Mouse (Mus musculus) right cerebral cortex, postnatal 4 days (tissue): ENCODE data around the gene Fkbp8.

Source experiments
- DNase-seq: peaks from one replicate; pipeline ENCODE4 v3.0.0-alpha.2; 2022

Gene Fkbp8

DNA sequence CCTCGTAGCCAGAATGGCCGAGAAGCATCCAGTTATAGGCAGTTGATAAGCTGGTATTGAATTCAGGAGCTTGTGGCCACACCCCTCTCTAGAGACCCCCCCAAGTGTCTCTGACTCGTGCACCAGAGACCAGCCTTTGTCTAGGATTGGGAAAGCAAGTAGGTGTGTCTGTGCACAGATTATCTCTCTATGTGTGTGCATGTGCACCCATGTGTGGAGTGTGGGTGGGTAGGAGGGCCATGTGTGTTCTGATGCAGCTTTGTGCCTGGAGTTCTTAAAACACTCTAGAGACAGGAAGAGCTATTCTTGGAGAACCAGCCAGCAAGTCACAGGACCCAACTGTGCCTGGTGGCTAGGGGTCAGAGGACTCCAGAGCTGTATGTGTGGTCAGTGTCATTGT, 33.0 kb downstream of the Fkbp8 start:
- no peak for DNase-seq

DNA sequence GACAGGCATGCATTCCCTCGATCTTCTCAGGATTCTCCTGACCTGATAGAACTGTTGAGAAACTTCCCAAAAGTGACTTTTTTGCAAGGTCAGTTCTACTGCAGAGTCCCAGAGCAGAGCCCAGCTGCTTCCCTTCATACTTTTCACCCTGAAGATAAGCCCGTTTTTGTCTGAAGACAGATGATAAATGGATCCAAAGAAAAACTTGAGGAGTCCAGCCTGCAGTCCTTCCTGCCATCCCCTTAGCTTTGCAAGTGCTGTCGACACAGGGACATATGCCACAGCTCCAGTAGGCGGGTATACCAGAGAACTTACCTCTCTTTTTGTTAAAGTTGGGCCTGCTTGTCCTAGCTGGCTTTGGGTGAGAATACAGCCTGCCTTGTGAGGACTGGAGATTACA, 33.8 kb downstream of the Fkbp8 start:
- no peak for DNase-seq

DNA sequence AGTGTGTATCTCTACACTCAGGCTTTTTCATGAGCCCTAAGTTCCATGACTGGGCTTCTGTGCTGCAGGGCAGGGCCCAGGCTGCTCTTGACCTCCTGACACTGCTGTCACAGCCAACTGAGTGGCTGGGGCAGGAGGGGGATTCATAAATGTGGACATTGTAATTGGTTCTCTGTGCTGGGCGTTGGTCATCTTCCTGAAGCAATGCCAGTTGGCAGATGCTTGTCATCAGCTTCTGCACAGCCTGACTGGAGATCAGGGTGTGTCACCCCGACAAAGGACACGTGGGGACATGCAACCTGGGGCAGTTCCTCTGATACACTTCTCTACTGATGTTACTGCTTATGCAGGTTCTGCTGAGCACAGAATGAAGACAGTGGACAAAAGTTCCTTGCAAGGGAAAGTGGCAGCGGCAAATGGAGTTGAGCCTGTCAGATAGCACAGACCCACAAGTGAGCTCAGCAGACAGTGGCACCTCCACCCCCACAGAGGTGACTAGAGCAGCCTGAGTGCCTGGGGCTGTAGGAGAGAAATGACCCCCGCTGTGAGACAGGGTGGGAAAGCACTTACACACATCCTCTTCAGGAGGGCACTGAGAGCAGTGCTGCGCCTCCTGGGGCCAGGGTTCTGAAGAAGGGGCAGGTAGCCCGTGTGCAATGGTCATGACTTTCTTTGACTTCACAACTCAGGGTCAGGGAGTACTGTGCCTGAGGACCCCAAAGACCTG, 34.4 kb downstream of the Fkbp8 start:
- no peak for DNase-seq

DNA sequence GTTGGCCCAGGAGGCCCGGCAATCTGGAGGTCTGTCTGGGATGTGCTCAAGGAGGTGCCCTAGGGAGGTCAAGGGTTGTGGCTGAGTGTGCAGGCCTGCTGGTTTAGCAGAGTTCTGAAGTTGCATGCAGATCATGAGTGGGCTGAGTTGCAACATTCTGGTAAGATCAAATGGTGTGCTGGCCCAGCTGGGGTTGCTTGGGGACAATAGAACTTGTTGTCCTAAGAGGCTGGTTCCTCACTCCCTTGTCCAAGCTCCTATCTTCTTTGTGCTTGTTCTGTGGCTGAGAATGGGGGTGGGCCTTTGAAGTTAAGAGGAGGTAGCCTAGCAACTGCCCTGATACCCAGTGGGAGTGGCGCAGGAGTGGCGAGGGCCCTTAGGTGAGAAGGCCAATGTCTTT, 35.3 kb downstream of the Fkbp8 start:
- DNase-seq, result no peak

DNA sequence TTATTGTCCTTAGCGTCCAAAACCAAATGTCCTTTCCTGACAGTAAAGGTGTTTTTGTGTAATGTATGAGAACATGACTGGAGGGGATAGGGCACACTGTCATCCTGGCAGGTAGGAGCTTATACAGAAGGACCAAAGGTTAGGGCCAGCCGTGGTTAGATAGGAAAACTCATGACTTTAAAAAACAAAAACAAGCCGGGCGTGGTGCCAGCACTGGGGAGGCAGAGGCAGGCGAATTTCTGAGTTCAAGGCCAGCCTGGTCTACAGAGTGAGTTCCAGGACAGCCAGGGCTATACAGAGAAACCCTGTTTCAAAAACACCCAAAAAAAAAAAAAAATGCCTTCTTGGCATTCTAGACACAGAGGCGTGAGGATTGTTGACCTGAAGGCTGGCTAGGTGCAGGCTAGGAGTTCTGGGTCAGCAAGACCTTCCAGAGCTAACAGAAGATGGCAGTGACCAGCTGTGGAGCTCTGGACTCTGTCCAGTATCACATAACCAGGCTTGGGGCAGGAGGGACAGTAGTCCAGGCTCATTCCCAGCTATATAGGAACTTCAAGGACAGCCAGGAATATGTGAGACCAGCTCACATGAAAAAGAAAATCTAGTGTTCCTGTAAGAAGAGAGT, 36.4 kb downstream of the Fkbp8 start:
- DNase-seq, result no peak

DNA sequence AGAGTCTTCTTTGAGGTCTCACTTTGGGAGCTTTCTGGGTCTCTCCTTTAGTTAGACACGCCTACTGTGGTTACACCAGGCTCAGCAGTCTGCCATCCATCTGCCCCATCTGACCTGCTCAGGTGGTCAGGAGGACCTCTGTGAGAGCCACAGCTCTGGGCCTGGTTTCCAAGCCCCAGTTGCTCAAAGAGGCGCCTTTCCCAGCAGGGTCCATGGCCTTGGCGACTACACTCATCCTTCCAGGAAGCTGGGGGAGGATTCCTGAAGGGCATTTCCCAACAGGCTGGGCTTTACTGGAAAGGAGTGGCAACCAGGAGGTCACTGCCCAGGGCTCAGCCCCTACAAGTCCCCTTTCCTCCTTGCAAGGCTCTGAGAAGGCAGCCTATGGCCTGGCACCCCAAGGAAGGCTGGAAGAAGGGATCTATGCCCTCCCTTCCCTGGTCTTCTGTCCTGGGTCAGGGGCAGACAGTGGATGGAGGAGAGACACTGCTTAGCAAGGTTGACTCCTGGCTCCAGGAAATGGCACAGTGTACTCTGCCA, 37.2 kb downstream of the Fkbp8 start:
- no peak for DNase-seq

DNA sequence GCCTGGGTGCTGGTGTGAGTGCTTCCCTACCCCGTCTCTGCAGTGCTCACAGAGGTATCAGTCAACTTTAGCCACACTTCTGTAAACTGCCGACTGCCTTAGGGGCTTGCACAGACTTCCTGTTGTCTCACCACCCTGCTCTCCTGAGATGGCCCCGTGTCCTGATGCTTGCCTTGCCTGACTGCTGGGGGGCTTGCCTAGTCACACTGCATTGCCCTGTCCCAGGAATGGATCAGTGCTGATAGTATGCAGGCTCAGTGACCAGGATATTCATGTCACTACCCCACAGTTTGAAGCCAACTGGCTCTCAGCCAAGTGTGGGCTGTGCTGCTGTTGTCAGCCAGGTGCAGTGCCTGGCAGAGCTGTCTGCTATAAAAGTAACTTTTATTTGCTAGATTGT, 38.0 kb downstream of the Fkbp8 start:
- no peak for DNase-seq

DNA sequence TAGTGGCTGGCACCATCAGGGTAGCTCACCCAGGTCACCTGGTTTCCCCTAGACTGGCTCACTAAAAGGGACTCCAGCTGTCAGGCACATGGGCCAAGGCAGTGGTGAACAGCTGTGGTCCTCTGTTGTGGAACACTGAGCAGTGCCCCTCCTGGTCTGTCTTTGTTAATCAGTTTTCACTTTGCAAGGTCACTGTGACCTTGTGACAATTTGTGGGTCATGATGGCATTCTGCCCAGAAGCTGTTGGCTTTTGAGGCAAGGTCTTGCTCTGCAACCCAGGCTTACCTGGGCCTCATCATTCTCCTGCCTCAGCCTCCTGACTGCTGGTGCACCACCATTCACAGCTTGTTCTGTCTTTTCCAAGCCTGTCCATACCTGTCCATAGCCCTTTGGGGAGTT, 42.8 kb downstream of the Fkbp8 start:
- no peak for DNase-seq

DNA sequence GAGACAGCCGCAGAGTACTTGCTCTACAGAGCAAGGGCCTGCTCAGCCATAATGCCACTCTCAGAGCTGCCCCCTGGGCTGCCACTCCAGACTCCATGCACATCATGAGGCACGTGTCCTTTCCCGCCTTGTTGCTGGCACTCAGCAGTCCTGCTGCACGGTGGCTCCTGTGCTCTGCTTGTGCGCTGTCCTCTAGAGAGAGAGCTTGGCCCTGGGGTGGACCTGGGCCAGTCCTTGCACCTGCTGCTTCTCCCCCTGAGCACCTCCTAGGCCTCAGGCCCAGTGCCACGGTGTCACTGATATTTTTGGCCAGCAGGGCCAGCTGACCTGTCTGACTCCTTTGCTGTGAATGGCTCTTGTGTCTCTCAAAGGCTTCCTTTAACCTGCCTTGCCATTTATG, 43.5 kb downstream of the Fkbp8 start:
- no peak for DNase-seq

DNA sequence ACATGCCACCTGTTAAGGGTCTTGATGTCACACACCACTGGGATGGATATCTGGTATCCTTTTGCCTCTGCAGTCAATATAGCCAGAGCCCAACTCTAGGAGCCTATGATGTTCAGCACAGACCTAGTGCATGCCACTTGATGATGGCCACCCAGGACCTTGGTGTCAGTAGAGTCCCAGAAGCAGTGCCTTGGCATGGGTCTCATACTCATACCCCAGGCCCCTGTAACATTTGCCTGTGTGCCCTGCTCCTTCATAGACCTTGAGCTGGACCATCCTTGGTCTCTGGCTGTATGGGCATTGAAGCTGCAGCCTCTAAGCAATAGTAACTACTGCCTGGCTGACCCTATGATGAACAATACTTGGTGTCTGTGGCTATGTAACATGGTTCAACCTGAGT, 46.8 kb downstream of the Fkbp8 start:
- DNase-seq, result no peak

DNA sequence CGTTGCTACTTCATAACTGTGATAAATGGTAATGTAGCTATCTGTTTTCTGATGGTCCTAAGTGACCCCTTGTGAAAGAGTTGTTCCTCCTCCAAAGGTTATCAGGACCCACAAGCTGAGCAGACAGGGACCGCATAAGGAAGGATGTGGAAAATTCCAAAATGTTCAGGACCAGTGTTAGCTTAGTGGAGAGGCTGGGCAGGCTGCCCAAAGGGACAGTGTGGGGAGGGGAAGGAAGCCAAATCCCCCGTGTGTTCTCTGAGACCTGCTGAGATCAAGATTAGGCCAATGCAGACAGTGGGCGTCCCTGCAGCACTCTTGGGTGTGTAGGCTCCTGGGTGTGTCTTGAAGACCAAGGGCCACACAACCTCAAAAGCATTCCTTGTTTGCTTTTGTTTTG, 47.4 kb downstream of the Fkbp8 start:
- DNase-seq, result no peak

DNA sequence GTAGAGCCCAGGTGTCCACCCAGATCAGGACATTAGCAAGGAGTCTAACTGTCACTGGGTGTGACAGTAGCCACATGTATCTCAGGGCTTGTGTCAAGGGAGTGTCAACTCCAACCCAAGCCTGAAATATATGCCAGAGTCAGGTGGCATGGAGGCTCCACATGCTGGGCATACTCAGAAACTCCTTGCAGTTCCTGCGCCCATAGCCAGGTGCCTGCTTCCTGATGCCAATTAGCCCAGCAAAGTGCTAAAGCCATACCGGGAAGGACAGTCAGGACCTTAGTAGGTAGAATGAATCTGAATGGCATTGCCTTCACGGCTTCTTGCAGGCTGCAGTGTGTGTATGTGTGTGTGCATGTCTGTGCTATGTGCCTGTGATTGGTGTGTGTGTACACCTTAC, 49.7 kb downstream of the Fkbp8 start:
- no peak for DNase-seq

DNA sequence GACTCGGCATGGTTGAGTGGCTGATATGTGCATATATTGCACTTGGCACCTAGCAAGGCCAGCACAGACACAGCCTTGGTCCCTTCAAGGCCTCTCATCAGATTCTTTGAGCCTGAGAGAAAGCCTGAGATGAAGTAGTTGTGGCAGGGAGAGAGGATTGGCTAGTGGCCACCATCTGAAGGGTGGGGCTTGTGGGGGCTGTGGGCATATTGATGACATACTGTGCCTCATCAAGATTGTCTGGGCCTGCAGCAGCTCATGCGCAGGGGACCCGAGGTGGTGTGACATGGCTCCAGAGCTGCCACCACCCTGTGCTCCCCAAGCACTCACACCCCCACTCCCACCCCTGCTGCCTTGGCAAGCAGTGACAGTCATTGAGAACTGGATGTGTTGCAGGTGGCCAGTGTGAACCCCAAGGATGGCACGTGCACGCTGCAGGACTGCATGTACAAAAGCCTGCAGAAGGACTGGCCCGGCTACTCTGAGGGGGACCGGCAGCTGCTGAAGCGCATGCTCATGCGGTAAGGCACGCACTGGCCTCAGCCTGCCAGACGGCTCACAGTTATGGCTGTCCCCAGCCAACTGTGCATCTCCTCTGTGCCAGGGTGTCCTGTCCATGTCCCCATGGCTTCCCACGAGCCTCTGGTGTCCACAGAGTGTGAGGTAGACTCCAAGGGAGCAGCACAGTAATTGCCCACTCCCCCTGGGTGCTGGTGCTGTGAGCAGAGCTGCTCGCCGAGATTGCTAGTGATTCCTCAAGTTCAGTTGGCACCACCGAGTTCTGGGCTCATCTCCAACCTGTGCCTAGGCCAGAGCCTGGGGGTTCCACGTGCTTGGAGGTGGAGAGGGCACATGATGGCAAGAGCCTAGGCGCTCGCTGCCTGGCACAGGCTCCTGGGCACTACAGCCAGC, 56.2 kb downstream of the Fkbp8 start:
- DNase-seq, result no peak

DNA sequence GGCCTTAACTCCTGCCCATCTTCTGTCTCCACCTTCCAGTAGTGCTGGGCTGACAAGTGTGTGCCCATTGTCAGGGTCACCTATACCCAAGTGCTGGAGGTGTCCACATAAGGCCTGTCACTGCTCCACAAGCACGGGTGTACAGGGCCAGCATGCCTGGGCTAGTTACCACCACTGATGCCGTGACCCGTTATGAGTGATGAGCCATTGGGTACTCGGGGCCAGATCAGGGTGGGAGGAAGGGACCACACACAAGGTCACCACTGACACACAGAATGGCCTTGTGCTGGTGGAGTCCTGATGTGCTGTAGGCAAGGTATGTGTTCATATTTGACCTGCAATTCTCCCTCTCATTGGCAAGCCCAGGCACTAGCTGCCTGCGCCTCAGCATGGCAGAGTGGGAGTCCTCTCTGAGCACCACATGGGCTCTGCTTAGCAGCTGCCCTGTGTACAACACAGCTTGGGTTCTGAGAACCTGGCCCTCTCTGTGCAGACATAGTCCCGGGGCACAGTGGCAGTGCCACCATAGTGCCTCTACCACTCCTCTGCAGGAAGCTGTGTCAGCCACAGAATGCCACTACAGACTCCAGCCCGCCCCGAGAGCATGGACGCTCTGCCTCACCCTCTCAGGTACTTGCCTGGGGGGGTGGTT, 57.2 kb downstream of the Fkbp8 start:
- DNase-seq, result no peak
